9 mouse cellular contexts compared by ENCODE assay signal in genomic region chr7:144781337-144781736, GRCm38 (mm10). TPM values are rescaled to one million over a fixed set of nuclear protein-coding genes. Genes with fewer than 3 reads are reported as not detected.
DNase-seq lines count a peak whose midpoint lies in the region; ATAC-seq lines count a peak whose summit lies in the region.
"Had no signal": no experiment of that assay in that cellular context is flagged by ENCODE, and none has a peak within 500 bp of the region (broad histone marks: within the 10 kb centered on the region; RNA-seq: fewer than 3 reads in every experiment).

No protein-coding gene starts in this region.

- H3K27me3 ChIP-seq in midbrain, embryonic 10.5 days (ENCODE audit: low read depth, poor library complexity, severe bottlenecking) = peaks cover 28% of the 10 kb centered on the region
- no peaks in the 10 kb centered on the region for H3K27me3 ChIP-seq in midbrain, embryonic 16.5 days (ENCODE audit: control insufficient read depth, insufficient read depth, low read depth, low read length)

- DNase-seq in cerebellum, postnatal 14 days = peak; percentile 41 to 55
- no peak for DNase-seq in cerebellum, postnatal 4 days (ENCODE audit: low spot score in 2 of 2)
- peak; percentile 55 for DNase-seq in midbrain, embryonic 10.5 days (ENCODE audit: low spot score)
- no peak for DNase-seq in thymus, postnatal 36 days

- no peak for ATAC-seq in midbrain, embryonic 16.5 days
- peak; percentile 37 for ATAC-seq in granulocyte monocyte progenitor cell, adult 5-6 weeks (replicated peaks; ENCODE audit: poor library complexity, severe bottlenecking)
- peak; percentile 30; the same call in 1 of the 2 replicates for ATAC-seq in megakaryocyte, adult 5-6 weeks (ENCODE audit: poor library complexity, severe bottlenecking)
- ATAC-seq in activated CD4-positive, CD25-positive, alpha-beta regulatory T cell, adult 4 months = no peak

- H3K36me3 ChIP-seq in midbrain, embryonic 10.5 days = no peaks in the 10 kb centered on the region
- H3K36me3 ChIP-seq in midbrain, embryonic 16.5 days (ENCODE audit: control insufficient read depth, insufficient read depth, low read length) = no peaks in the 10 kb centered on the region

- 59% methylated on average over 5 of the region's 5 CpGs for WGBS in midbrain, embryonic 10.5 days
- WGBS in midbrain, embryonic 16.5 days = 25% methylated on average over 5 of the region's 5 CpGs

- peak overlapping the region; percentile 67 for H3K27ac ChIP-seq in midbrain, embryonic 10.5 days (replicated peaks)
- no peak overlapping the region for H3K27ac ChIP-seq in midbrain, embryonic 16.5 days (ENCODE audit: low read length)

- no peak overlapping the region for H3K4me2 ChIP-seq in midbrain, embryonic 16.5 days (ENCODE audit: low read length)

- H3K9me3 ChIP-seq in midbrain, embryonic 10.5 days (replicated peaks) = no peaks in the 10 kb centered on the region
- no peaks in the 10 kb centered on the region for H3K9me3 ChIP-seq in midbrain, embryonic 16.5 days (replicated peaks; ENCODE audit: control insufficient read depth, low read length, poor library complexity, severe bottlenecking)

- no peak overlapping the region for H3K9ac ChIP-seq in midbrain, embryonic 16.5 days (ENCODE audit: low read depth, low read length)

- no peak overlapping the region for H3K4me3 ChIP-seq in midbrain, embryonic 10.5 days
- H3K4me3 ChIP-seq in midbrain, embryonic 16.5 days (ENCODE audit: low read depth, low read length) = no peak overlapping the region

- H3K4me1 ChIP-seq in midbrain, embryonic 10.5 days = peaks cover 26% of the 10 kb centered on the region
- H3K4me1 ChIP-seq in midbrain, embryonic 16.5 days (ENCODE audit: control insufficient read depth, insufficient read depth, low read length) = no peaks in the 10 kb centered on the region

RNA-seq across cellular contexts. Expression of gene Ano1, which starts 29.6 kb away (rescaled TPM):
- polyA plus RNA-seq in midbrain, embryonic 10.5 days (2016; fragmentation: Nextera tagmentation; extraction: Ambion mirVana) = 29.4 and 41.5 TPM in 2 replicates
- 9.8 and 11.2 TPM in 2 replicates for polyA plus RNA-seq in midbrain, embryonic 16.5 days (2015; fragmentation: Nextera tagmentation; extraction: Ambion mirVana)
- total RNA-seq in granulocyte monocyte progenitor cell, adult 5-6 weeks (2014; fragmentation: Nextera tagmentation) = not detected in 2 replicates
- total RNA-seq in granulocyte monocyte progenitor cell, adult 5-6 weeks (2017) = not detected in 2 replicates
- not detected in 2 replicates for total RNA-seq in megakaryocyte, adult 5-6 weeks (2015)
- total RNA-seq in megakaryocyte, adult 5-6 weeks (2017) = 0.33 TPM in 1 of 2 replicates, not detected in the other
- under 1 TPM in 1 of 2 experiments, not detected in 1; 0.16 TPM for polyA plus RNA-seq in activated CD4-positive, CD25-positive, alpha-beta regulatory T cell, adult 4 months (2017; shearing (Covaris generic))

RNA-seq across cellular contexts. Expression of gene Fgf3, which starts 56.5 kb away (rescaled TPM):
- polyA plus RNA-seq in midbrain, embryonic 10.5 days (2016; fragmentation: Nextera tagmentation; extraction: Ambion mirVana) = 2.9 TPM in 2 replicates
- polyA plus RNA-seq in midbrain, embryonic 16.5 days (2015; fragmentation: Nextera tagmentation; extraction: Ambion mirVana) = 1.4 and 2.0 TPM in 2 replicates
- total RNA-seq in granulocyte monocyte progenitor cell, adult 5-6 weeks (2014; fragmentation: Nextera tagmentation) = 1.5 and 9.8 TPM in 2 replicates
- 0.82 and 2.2 TPM in 2 replicates for total RNA-seq in granulocyte monocyte progenitor cell, adult 5-6 weeks (2017)
- total RNA-seq in megakaryocyte, adult 5-6 weeks (2015) = 0.66 and 0.96 TPM in 2 replicates
- 0.20 and 0.51 TPM in 2 replicates for total RNA-seq in megakaryocyte, adult 5-6 weeks (2017)
- polyA plus RNA-seq in activated CD4-positive, CD25-positive, alpha-beta regulatory T cell, adult 4 months (2017; shearing (Covaris generic)) = not detected
- polyA plus RNA-seq: heart, embryonic 14.5 days had no signal

Comparison
In these comparisons a context has a peak if more than half of its experiments do, and no peak if none do; other contexts are left out.
1. DNase-seq: peak in cerebellum, postnatal 14 days (2 of 2) and midbrain, embryonic 10.5 days (single experiment); none in cerebellum, postnatal 4 days (0 of 2) and thymus, postnatal 36 days (0 of 2).
2. ATAC-seq: peak in granulocyte monocyte progenitor cell, adult 5-6 weeks (single experiment) and megakaryocyte, adult 5-6 weeks (single experiment); none in midbrain, embryonic 16.5 days (single experiment) and activated CD4-positive, CD25-positive, alpha-beta regulatory T cell, adult 4 months (single experiment).